Mouse (Mus musculus) natural killer cell, adult 2 months (primary cell): ENCODE measurements around the gene Ubxn6.
A peak's percentile ranks its signal among the peaks of the same experiment; 100 is the strongest.

ENCODE experiments used
- DNase-seq, 2 experiments: peaks; one replicate each; pipeline ENCODE4 v3.0.0; 2022; ENCODE audit warnings: low spot score in 2 of 2

Gene Ubxn6

GRCm38 (mm10) chr17:56024931-56025330, 49.9 kb downstream of the Ubxn6 start:
- DNase-seq, result no peak

GRCm38 (mm10) chr17:56024476-56024875, 50.4 kb downstream of the Ubxn6 start:
- DNase-seq, result no peak

GRCm38 (mm10) chr17:56023386-56023785, 51.4 kb downstream of the Ubxn6 start:
- DNase-seq, result no peak

- no peak for DNase-seq
These were observed 51.9 kb downstream of the Ubxn6 start for GRCm38 (mm10) chr17:56022989-56023290.

- DNase-seq, result peak in 1 of 2 experiments; percentile 59
These were observed 52.5 kb downstream of the Ubxn6 start for GRCm38 (mm10) chr17:56022131-56022988.

GRCm38 (mm10) chr17:56021161-56021910, 53.5 kb downstream of the Ubxn6 start:
- DNase-seq, result peak in 1 of 2 experiments; percentile 30

GRCm38 (mm10) chr17:56020400-56021084, 54.3 kb downstream of the Ubxn6 start:
- DNase-seq, result no peak

GRCm38 (mm10) chr17:56018347-56019131, 56.3 kb downstream of the Ubxn6 start:
- DNase-seq, result peak in 1 of 2 experiments; percentile 53

GRCm38 (mm10) chr17:56017848-56018247, 57.0 kb downstream of the Ubxn6 start:
- no peak for DNase-seq
